Mouse (Mus musculus) kidney, adult 2 months (tissue): Measurements from ENCODE around the gene Vps18.

Experiments used
- CTCF ChIP-seq: fragments of 200-500 bp; conservative IDR thresholded peaks from 2 replicates; pipeline ENCODE4 v1.5.1; 2011; ENCODE audit warnings: low read depth, mild to moderate bottlenecking, control low read depth, low read length, moderate library complexity, mixed read lengths; ENCODE audit not compliant: insufficient read depth, insufficient read length
- POLR2A ChIP-seq: fragments of 200-500 bp; IDR thresholded peaks from one replicate; pipeline ENCODE4 v1.6.1; 2011; ENCODE audit warnings: low read depth, low read length, control low read depth

DNA sequence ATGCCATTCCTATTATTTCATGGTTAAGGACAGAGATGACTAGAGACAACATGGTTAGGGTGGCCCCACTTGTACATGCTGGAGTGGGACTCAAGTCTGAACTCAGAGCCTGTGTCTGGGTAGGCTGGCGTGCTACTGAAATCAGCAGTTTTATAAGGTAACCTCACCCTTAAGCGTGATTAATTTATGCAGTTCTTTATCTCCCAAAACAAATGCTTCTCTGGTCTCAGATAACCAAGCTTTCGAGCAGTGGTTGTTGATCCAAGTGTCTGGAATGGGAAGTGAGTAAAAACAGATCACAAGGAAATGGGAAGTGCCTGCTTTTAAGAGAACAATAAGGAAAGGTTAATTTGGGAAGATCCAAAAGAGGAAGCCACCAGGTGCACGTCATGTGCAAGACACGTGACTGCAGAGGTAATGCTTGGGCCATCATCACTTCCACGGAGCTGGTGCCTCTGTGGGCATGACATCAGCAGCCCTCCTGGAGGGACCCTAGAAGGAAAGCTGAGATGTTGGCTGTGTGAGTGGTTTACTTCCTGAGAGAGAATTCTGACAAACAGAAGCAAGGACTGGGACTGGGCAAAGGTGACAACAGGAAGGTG is 56.1 kb downstream of the Vps18 start:
- TF ChIP-seq CTCF (no peak), POLR2A (no peak)
